Mouse (Mus musculus) bone marrow macrophage, adult 2 months (primary cell): ENCODE data around the gene Ogfrl1. TPM values are rescaled to one million over a fixed set of nuclear protein-coding genes. Genes with fewer than 3 reads are reported as not detected.

Experiments
- H3K27ac ChIP-seq: 2 replicates; pipeline ENCODE4 v1.5.1; 2012; ENCODE audit warnings: low read depth, low read length; ENCODE audit not compliant: insufficient read depth
- H3K4me1 ChIP-seq: 2 replicates; pipeline ENCODE4 v1.6.1; 2012; ENCODE audit warnings: low read length; ENCODE audit not compliant: control insufficient read depth, insufficient read depth
- H3K4me3 ChIP-seq: 2 replicates; pipeline ENCODE4 v1.5.1; 2012; ENCODE audit warnings: mild to moderate bottlenecking, low read length, moderate library complexity; ENCODE audit not compliant: insufficient read depth
- CTCF ChIP-seq: IDR thresholded peaks from 2 replicates; pipeline ENCODE4 v1.5.1; 2012; ENCODE audit warnings: low read depth, mild to moderate bottlenecking, low read length, moderate library complexity
- POLR2A ChIP-seq: IDR thresholded peaks from 2 replicates; pipeline ENCODE4 v1.6.1; 2012; ENCODE audit warnings: mild to moderate bottlenecking, low read depth, low read length, borderline replicate concordance
- polyA plus RNA-seq: library from polyadenylated mRNA; stranded (reverse); fragments of >200 nt; gene quantifications from 2 replicates; pipeline ENCODE4 v1.2.4, GENCODE M21; 2012; ENCODE audit not compliant: missing spikeins, insufficient read depth, insufficient read length

Gene Ogfrl1
- polyA plus RNA-seq, 1 experiment = 33.2 TPM

- no peak for TF ChIP-seq CTCF
- TF ChIP-seq POLR2A = no peak
- H3K4me1 ChIP-seq = peaks cover 2% of the 10 kb centered on the region
- no peak overlapping the region for H3K27ac ChIP-seq
- H3K4me3 ChIP-seq = no peak overlapping the region
Measured at GRCm38 (mm10) chr1:23374156-23374555, 23.4 kb downstream of the Ogfrl1 start.

GRCm38 (mm10) chr1:23365614-23366013 lies 32.0 kb downstream of the Ogfrl1 start:
- TF ChIP-seq CTCF = no peak
- TF ChIP-seq POLR2A = no peak
- no peak overlapping the region for H3K27ac ChIP-seq
- H3K4me3 ChIP-seq = no peak overlapping the region
- H3K4me1 ChIP-seq = no peaks in the 10 kb centered on the region

- no peak overlapping the region for H3K27ac ChIP-seq
- no peak for TF ChIP-seq CTCF
- TF ChIP-seq POLR2A = no peak
Measured at GRCm38 (mm10) chr1:23352895-23353294, 44.7 kb downstream of the Ogfrl1 start.

GRCm38 (mm10) chr1:23351756-23352155 lies 45.8 kb downstream of the Ogfrl1 start:
- no peak overlapping the region for H3K4me3 ChIP-seq
- no peak for TF ChIP-seq POLR2A
- H3K4me1 ChIP-seq = no peaks in the 10 kb centered on the region
- no peak overlapping the region for H3K27ac ChIP-seq

More at GRCm38 (mm10) chr1:23352895-23353294, 44.7 kb downstream of the Ogfrl1 start:
- H3K4me1 ChIP-seq = no peaks in the 10 kb centered on the region
- no peak overlapping the region for H3K4me3 ChIP-seq

GRCm38 (mm10) chr1:23345633-23346032 lies 51.9 kb downstream of the Ogfrl1 start:
- H3K4me1 ChIP-seq = no peaks in the 10 kb centered on the region
- no peak overlapping the region for H3K27ac ChIP-seq
- TF ChIP-seq CTCF (no peak), POLR2A (no peak)
- H3K4me3 ChIP-seq = no peak overlapping the region

GRCm38 (mm10) chr1:23342864-23343263 lies 54.7 kb downstream of the Ogfrl1 start:
- TF ChIP-seq CTCF (no peak), POLR2A (no peak)
- Histone ChIP-seq H3K4me1 (no peaks in the 10 kb centered on the region), H3K27ac (no peak overlapping the region), H3K4me3 (no peak overlapping the region)

GRCm38 (mm10) chr1:23342224-23342623 lies 55.3 kb downstream of the Ogfrl1 start:
- Histone ChIP-seq H3K4me3 (no peak overlapping the region), H3K27ac (no peak overlapping the region)
- TF ChIP-seq POLR2A (no peak), CTCF (no peak)

GRCm38 (mm10) chr1:23335726-23336363 lies 61.7 kb downstream of the Ogfrl1 start:
- TF ChIP-seq CTCF (no peak), POLR2A (no peak)
- no peak overlapping the region for H3K27ac ChIP-seq
- H3K4me1 ChIP-seq = no peaks in the 10 kb centered on the region
- no peak overlapping the region for H3K4me3 ChIP-seq

More at GRCm38 (mm10) chr1:23342224-23342623, 55.3 kb downstream of the Ogfrl1 start:
- H3K4me1 ChIP-seq = no peaks in the 10 kb centered on the region

- TF ChIP-seq POLR2A (no peak), CTCF (no peak)
- no peak overlapping the region for H3K4me3 ChIP-seq
- H3K4me1 ChIP-seq = no peaks in the 10 kb centered on the region
- no peak overlapping the region for H3K27ac ChIP-seq
Measured at GRCm38 (mm10) chr1:23335050-23335449, 62.5 kb downstream of the Ogfrl1 start.

GRCm38 (mm10) chr1:23332192-23332591 lies 65.4 kb downstream of the Ogfrl1 start:
- Histone ChIP-seq H3K4me3 (no peak overlapping the region), H3K4me1 (no peaks in the 10 kb centered on the region), H3K27ac (no peak overlapping the region)
- TF ChIP-seq CTCF = no peak
- no peak for TF ChIP-seq POLR2A
